Comparison of ENCODE assay signal across 12 mouse cellular contexts in the genomic region with DNA sequence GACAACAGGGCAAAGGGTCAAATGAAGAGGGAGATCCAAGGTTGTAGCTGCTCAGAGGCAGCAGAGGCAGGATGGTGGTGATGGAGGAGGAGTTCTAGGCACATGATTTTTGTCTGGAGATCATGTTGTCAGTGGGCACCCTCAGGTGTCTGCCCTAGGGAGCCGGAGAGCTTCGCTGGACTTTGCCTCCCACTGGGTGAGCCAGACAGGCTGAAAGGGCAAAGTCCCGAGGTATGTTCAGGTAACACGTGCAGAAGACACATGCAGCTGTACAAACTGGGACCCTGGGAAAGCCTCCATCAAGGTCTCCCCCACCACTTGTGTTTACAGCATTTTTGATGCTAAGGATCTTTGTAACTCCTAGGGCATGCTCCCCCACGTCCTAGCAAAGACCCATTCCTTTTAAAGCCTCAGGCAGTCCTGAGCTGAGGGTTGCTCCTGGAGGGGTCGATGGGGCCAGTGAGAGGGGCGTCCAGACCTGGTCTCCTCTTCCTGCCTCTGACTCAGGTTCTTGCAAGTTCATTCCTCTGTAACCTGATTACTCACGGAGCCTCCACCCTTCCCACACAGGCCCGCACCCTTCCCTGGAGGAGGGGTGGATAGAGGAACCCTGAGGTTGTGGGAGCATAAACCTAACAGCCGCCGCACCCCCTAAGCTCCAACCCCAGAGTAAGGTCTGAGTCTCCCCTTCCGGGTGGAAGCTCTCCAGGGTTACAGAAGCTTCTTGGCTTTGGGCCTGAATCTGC. TPM values are rescaled to one million over a fixed set of nuclear protein-coding genes. Genes with fewer than 3 reads are reported as not detected.
DNase-seq lines count a peak whose midpoint lies in the region; ATAC-seq lines count a peak whose summit lies in the region.
"Had no signal": no experiment of that assay in that cellular context is flagged by ENCODE, and none has a peak within 500 bp of the region (broad histone marks: within the 10 kb centered on the region; RNA-seq: fewer than 3 reads in every experiment).

No protein-coding gene starts in this region.

- no peak for ATAC-seq in neural tube, embryonic 11.5 days (ENCODE audit: insufficient read depth, low FRiP score, low TSS enrichment)
- no peak for ATAC-seq in neural tube, embryonic 15.5 days (ENCODE audit: low FRiP score)
- ATAC-seq in intestine, embryonic 16.5 days, result peak; percentile 91
- ATAC-seq in limb, embryonic 13.5 days (ENCODE audit: low FRiP score, low read depth), result no peak
- ATAC-seq in hindbrain, embryonic 12.5 days (ENCODE audit: low FRiP score), result no peak
- ATAC-seq: forebrain, embryonic 15.5 days had no signal

- H3K9ac ChIP-seq in neural tube, embryonic 11.5 days (ENCODE audit: low read length), result peak overlapping the region; percentile 6; the same call in 1 of the 2 replicates
- H3K9ac ChIP-seq in neural tube, embryonic 15.5 days (replicated peaks), result no peak overlapping the region
- H3K9ac ChIP-seq in intestine, embryonic 16.5 days (ENCODE audit: low read depth, low read length), result peak overlapping the region; percentile 30; the same call in 1 of the 2 replicates
- peak overlapping the region; percentile 40; the same call in 1 of the 2 replicates for H3K9ac ChIP-seq in limb, embryonic 13.5 days
- H3K9ac ChIP-seq in hindbrain, embryonic 12.5 days, result no peak overlapping the region
- H3K9ac ChIP-seq: forebrain, embryonic 15.5 days; midbrain, embryonic 12.5 days had no signal

- no peak overlapping the region for H3K27ac ChIP-seq in neural tube, embryonic 11.5 days (ENCODE audit: low read depth, low read length)
- no peak overlapping the region for H3K27ac ChIP-seq in neural tube, embryonic 15.5 days (replicated peaks)
- peak overlapping the region; percentile 92 for H3K27ac ChIP-seq in intestine, embryonic 16.5 days (ENCODE audit: low read length)
- peak overlapping the region; percentile 40; the same call in 1 of the 2 replicates for H3K27ac ChIP-seq in limb, embryonic 13.5 days
- H3K27ac ChIP-seq in hindbrain, embryonic 12.5 days, result no peak overlapping the region
- H3K27ac ChIP-seq: forebrain, embryonic 15.5 days; midbrain, embryonic 12.5 days had no signal

- H3K4me1 ChIP-seq in neural tube, embryonic 11.5 days (ENCODE audit: control insufficient read depth, insufficient read depth, low read length), result 0 out of 2 replicates have a peak, but pooled peaks cover 5% of the 10 kb centered on the region
- peaks cover 4% of the 10 kb centered on the region for H3K4me1 ChIP-seq in neural tube, embryonic 15.5 days
- peaks cover 22% of the 10 kb centered on the region for H3K4me1 ChIP-seq in intestine, embryonic 16.5 days (ENCODE audit: control insufficient read depth, insufficient read depth, low read length)
- peaks cover 35% of the 10 kb centered on the region for H3K4me1 ChIP-seq in limb, embryonic 13.5 days
- H3K4me1 ChIP-seq in hindbrain, embryonic 12.5 days, result peaks cover 1% of the 10 kb centered on the region; the same call in 1 of the 2 replicates
- H3K4me1 ChIP-seq: forebrain, embryonic 15.5 days had no signal

- H3K36me3 ChIP-seq in neural tube, embryonic 11.5 days (ENCODE audit: control insufficient read depth, insufficient read depth, low read length), result no peaks in the 10 kb centered on the region
- H3K36me3 ChIP-seq in neural tube, embryonic 15.5 days, result no peaks in the 10 kb centered on the region
- H3K36me3 ChIP-seq in intestine, embryonic 16.5 days (ENCODE audit: control insufficient read depth, insufficient read depth, low read length), result no peaks in the 10 kb centered on the region
- H3K36me3 ChIP-seq in limb, embryonic 13.5 days, result no peaks in the 10 kb centered on the region
- H3K36me3 ChIP-seq in hindbrain, embryonic 12.5 days, result no peaks in the 10 kb centered on the region
- H3K36me3 ChIP-seq: forebrain, embryonic 15.5 days; midbrain, embryonic 12.5 days had no signal

- WGBS in neural tube, embryonic 11.5 days, result 68% methylated on average over 12 of the region's 12 CpGs
- 71% methylated on average over 12 of the region's 12 CpGs for WGBS in neural tube, embryonic 15.5 days
- WGBS in intestine, embryonic 16.5 days, result 37% methylated on average over 12 of the region's 12 CpGs
- WGBS in limb, embryonic 13.5 days, result 44% methylated on average over 12 of the region's 12 CpGs
- 71% methylated on average over 12 of the region's 12 CpGs for WGBS in hindbrain, embryonic 12.5 days

- no peak overlapping the region for H3K4me3 ChIP-seq in neural tube, embryonic 11.5 days (ENCODE audit: low read depth, low read length)
- no peak overlapping the region for H3K4me3 ChIP-seq in neural tube, embryonic 15.5 days (replicated peaks)
- no peak overlapping the region for H3K4me3 ChIP-seq in intestine, embryonic 16.5 days (ENCODE audit: low read length)
- H3K4me3 ChIP-seq in limb, embryonic 13.5 days, result no peak overlapping the region
- no peak overlapping the region for H3K4me3 ChIP-seq in hindbrain, embryonic 12.5 days
- H3K4me3 ChIP-seq: forebrain, embryonic 15.5 days; midbrain, embryonic 12.5 days had no signal

- intact Hi-C loops in left cerebral cortex, postnatal 4 days (cut with DNase I), result no loop called here

- no peak overlapping the region for H3K4me2 ChIP-seq in neural tube, embryonic 11.5 days (ENCODE audit: low read depth)
- H3K4me2 ChIP-seq in neural tube, embryonic 15.5 days, result no peak overlapping the region
- H3K4me2 ChIP-seq in intestine, embryonic 16.5 days (ENCODE audit: low read depth, low read length), result no peak overlapping the region
- no peak overlapping the region for H3K4me2 ChIP-seq in limb, embryonic 13.5 days (replicated peaks)
- H3K4me2 ChIP-seq in hindbrain, embryonic 12.5 days (replicated peaks), result no peak overlapping the region
- H3K4me2 ChIP-seq: forebrain, embryonic 15.5 days; midbrain, embryonic 12.5 days had no signal

- DNase-seq in neural tube, embryonic 11.5 days (ENCODE audit: low spot score), result no peak
- DNase-seq in left cerebral cortex, postnatal 4 days, result no peak
- DNase-seq in gastrocnemius, postnatal 25 days, result no peak
- no peak for DNase-seq in right cerebral cortex, postnatal 25 days
- DNase-seq: adrenal gland, postnatal 10 days; cerebellum, adult 9-11 months had no signal

- H3K27me3 ChIP-seq in neural tube, embryonic 11.5 days (ENCODE audit: control insufficient read depth, insufficient read depth, low read length), result no peaks in the 10 kb centered on the region
- H3K27me3 ChIP-seq in neural tube, embryonic 15.5 days (replicated peaks), result no peaks in the 10 kb centered on the region
- H3K27me3 ChIP-seq in intestine, embryonic 16.5 days (replicated peaks; ENCODE audit: control insufficient read depth, insufficient read depth, low read length), result no peaks in the 10 kb centered on the region
- no peaks in the 10 kb centered on the region for H3K27me3 ChIP-seq in limb, embryonic 13.5 days
- H3K27me3 ChIP-seq in hindbrain, embryonic 12.5 days, result no peaks in the 10 kb centered on the region
- H3K27me3 ChIP-seq: forebrain, embryonic 15.5 days had no signal

- no peaks in the 10 kb centered on the region for H3K9me3 ChIP-seq in neural tube, embryonic 11.5 days (ENCODE audit: control insufficient read depth, low read length)
- no peaks in the 10 kb centered on the region for H3K9me3 ChIP-seq in neural tube, embryonic 15.5 days (replicated peaks)
- H3K9me3 ChIP-seq in intestine, embryonic 16.5 days (ENCODE audit: control insufficient read depth, low read length), result no peaks in the 10 kb centered on the region
- no peaks in the 10 kb centered on the region for H3K9me3 ChIP-seq in limb, embryonic 13.5 days
- 0 out of 2 replicates have a peak, but pooled peaks cover 2% of the 10 kb centered on the region for H3K9me3 ChIP-seq in hindbrain, embryonic 12.5 days (replicated peaks)
- H3K9me3 ChIP-seq: forebrain, embryonic 15.5 days had no signal

RNA-seq across cellular contexts. Expression of a gene that starts 17.0 kb away (rescaled TPM):
- 0.46 and 0.62 TPM in 2 replicates for polyA plus RNA-seq in neural tube, embryonic 11.5 days (2014; fragmentation: Nextera tagmentation; extraction: Ambion mirVana)
- 0.09 and 0.22 TPM in 2 replicates for polyA plus RNA-seq in neural tube, embryonic 15.5 days (2015; fragmentation: Nextera tagmentation; extraction: Ambion mirVana)
- 0.65 and 1.3 TPM in 2 replicates for polyA plus RNA-seq in intestine, embryonic 16.5 days (2015; fragmentation: Nextera tagmentation; extraction: Ambion mirVana)
- 0.55 and 1.2 TPM in 2 replicates for polyA plus RNA-seq in limb, embryonic 13.5 days (2015; fragmentation: Nextera tagmentation; extraction: Ambion mirVana)
- not detected for total RNA-seq in left cerebral cortex, postnatal 4 days (2021)
- total RNA-seq in gastrocnemius, postnatal 25 days (2021), result under 1 TPM in 1 of 2 experiments, not detected in 1; 0.05 TPM
- polyA plus RNA-seq in hindbrain, embryonic 12.5 days (2016; fragmentation: Nextera tagmentation; extraction: Ambion mirVana), result 0.32 and 0.36 TPM in 2 replicates
- polyA plus RNA-seq: forebrain, embryonic 15.5 days had no signal

RNA-seq across cellular contexts. Expression of a gene that starts 48.7 kb away (rescaled TPM):
- polyA plus RNA-seq in neural tube, embryonic 11.5 days (2014; fragmentation: Nextera tagmentation; extraction: Ambion mirVana), result 0.39 and 0.41 TPM in 2 replicates
- 0.52 TPM in 1 of 2 replicates, not detected in the other for polyA plus RNA-seq in neural tube, embryonic 15.5 days (2015; fragmentation: Nextera tagmentation; extraction: Ambion mirVana)
- 0.36 and 0.64 TPM in 2 replicates for polyA plus RNA-seq in intestine, embryonic 16.5 days (2015; fragmentation: Nextera tagmentation; extraction: Ambion mirVana)
- 0.39 and 0.83 TPM in 2 replicates for polyA plus RNA-seq in limb, embryonic 13.5 days (2015; fragmentation: Nextera tagmentation; extraction: Ambion mirVana)
- total RNA-seq in left cerebral cortex, postnatal 4 days (2021), result not detected
- not detected for total RNA-seq in gastrocnemius, postnatal 25 days (2021)
- polyA plus RNA-seq in hindbrain, embryonic 12.5 days (2016; fragmentation: Nextera tagmentation; extraction: Ambion mirVana), result 0.25 and 0.42 TPM in 2 replicates
- polyA plus RNA-seq: forebrain, embryonic 15.5 days had no signal

Comparison
In these comparisons a context has a peak if more than half of its experiments do, and no peak if none do; other contexts are left out.
1. H3K9ac ChIP-seq: peak in neural tube, embryonic 11.5 days (single experiment), intestine, embryonic 16.5 days (single experiment) and limb, embryonic 13.5 days (single experiment); none in neural tube, embryonic 15.5 days (single experiment) and hindbrain, embryonic 12.5 days (single experiment).
2. H3K27ac ChIP-seq: peak in intestine, embryonic 16.5 days (single experiment) and limb, embryonic 13.5 days (single experiment); none in neural tube, embryonic 11.5 days (single experiment), neural tube, embryonic 15.5 days (single experiment) and hindbrain, embryonic 12.5 days (single experiment).